Mouse (Mus musculus): Measurements from ENCODE around the gene Ino80.

Gene Ino80

GRCm38 (mm10) chr2:119436988-119437387 is 40.5 kb downstream of the Ino80 start:
- DNase-seq = peak; percentile 51 to 61

GRCm38 (mm10) chr2:119436467-119436866 is 41.0 kb downstream of the Ino80 start:
- DNase-seq = no peak

- DNase-seq = peak; percentile 6 to 54
These were observed 63.7 kb downstream of the Ino80 start for GRCm38 (mm10) chr2:119413819-119414218.

- no peak for DNase-seq
These were observed 65.8 kb downstream of the Ino80 start for GRCm38 (mm10) chr2:119411674-119412073.

GRCm38 (mm10) chr2:119411016-119411415 is 66.5 kb downstream of the Ino80 start:
- DNase-seq = no peak

GRCm38 (mm10) chr2:119408733-119409132 is 68.8 kb downstream of the Ino80 start:
- no peak for DNase-seq

GRCm38 (mm10) chr2:119408278-119408677 is 69.2 kb downstream of the Ino80 start:
- DNase-seq = no peak

GRCm38 (mm10) chr2:119399313-119399712 is 78.2 kb downstream of the Ino80 start:
- DNase-seq = no peak

GRCm38 (mm10) chr2:119398665-119399064 is 78.8 kb downstream of the Ino80 start:
- DNase-seq = no peak

- DNase-seq = no peak
These were observed 79.2 kb downstream of the Ino80 start for GRCm38 (mm10) chr2:119398252-119398651.

GRCm38 (mm10) chr2:119389992-119390391 is 87.5 kb downstream of the Ino80 start:
- no peak for DNase-seq

GRCm38 (mm10) chr2:119388266-119388665 is 89.2 kb downstream of the Ino80 start:
- no peak for DNase-seq

GRCm38 (mm10) chr2:119379455-119379854 is 98.0 kb downstream of the Ino80 start:
- DNase-seq = no peak

- no peak for DNase-seq
These were observed 99.7 kb downstream of the Ino80 start for GRCm38 (mm10) chr2:119377826-119378225.

GRCm38 (mm10) chr2:119377286-119377685 is 100.2 kb downstream of the Ino80 start:
- DNase-seq = no peak

GRCm38 (mm10) chr2:119370116-119370515 is 107.4 kb downstream of the Ino80 start:
- DNase-seq = no peak

GRCm38 (mm10) chr2:119367346-119367745 is 110.1 kb downstream of the Ino80 start:
- DNase-seq = no peak

- DNase-seq = no peak
These were observed 112.5 kb downstream of the Ino80 start for GRCm38 (mm10) chr2:119364969-119365368.

GRCm38 (mm10) chr2:119359721-119360291 is 117.7 kb downstream of the Ino80 start:
- DNase-seq = no peak

GRCm38 (mm10) chr2:119358249-119358648 is 119.2 kb downstream of the Ino80 start:
- no peak for DNase-seq

GRCm38 (mm10) chr2:119356805-119357204 is 120.7 kb downstream of the Ino80 start:
- DNase-seq = no peak

- no peak for DNase-seq
These were observed 121.2 kb downstream of the Ino80 start for GRCm38 (mm10) chr2:119356310-119356709.

GRCm38 (mm10) chr2:119355651-119356050 is 121.8 kb downstream of the Ino80 start:
- DNase-seq = peak; percentile 86 to 89

- DNase-seq = peak; percentile 82 to 84
These were observed 122.4 kb downstream of the Ino80 start for GRCm38 (mm10) chr2:119355089-119355488.

GRCm38 (mm10) chr2:119353707-119354106 is 123.8 kb downstream of the Ino80 start:
- no peak for DNase-seq

Data from cerebellum, postnatal 36 days (tissue).